Mouse (Mus musculus) heart, adult 2 months (tissue): ENCODE measurements around the gene Psmb11.

Experiments
- CTCF ChIP-seq: fragments of 200-600 bp; IDR thresholded peaks from 2 replicates; pipeline ENCODE4 v1.8.1; 2022; ENCODE audit warnings: antibody characterized with exemption, mild to moderate bottlenecking, moderate library complexity
- EP300 ChIP-seq: fragments of 200-500 bp; IDR thresholded peaks from 2 replicates; pipeline ENCODE4 v1.6.1; 2011; ENCODE audit warnings: low read depth, low read length, control low read depth; ENCODE audit not compliant: insufficient read depth
- POLR2A ChIP-seq: fragments of 200-500 bp; IDR thresholded peaks from 2 replicates; pipeline ENCODE4 v1.6.1; 2011; ENCODE audit warnings: mild to moderate bottlenecking, low read depth, low read length, control low read depth; ENCODE audit not compliant: insufficient read depth

GRCm38 (mm10) chr14:54621133-54621532, at the start of gene Psmb11:
- TF ChIP-seq POLR2A: no peak
- TF ChIP-seq CTCF: no peak
- no peak for TF ChIP-seq EP300
